Mouse (Mus musculus) 416B (cell line): ENCODE measurements at regions not wholly inside any gene's neighbourhood (a gene's known extent, or its start where the extent isn't known, plus 50 kb on each side); places are given as distances from the start of the nearest gene placed in this dataset.
A peak's percentile ranks its signal among the peaks of the same experiment; 100 is the strongest.

Experiments used
- DNase-seq: peaks from one replicate; pipeline ENCODE4 v3.0.0; 2011; ENCODE audit warnings: low read depth

DNA sequence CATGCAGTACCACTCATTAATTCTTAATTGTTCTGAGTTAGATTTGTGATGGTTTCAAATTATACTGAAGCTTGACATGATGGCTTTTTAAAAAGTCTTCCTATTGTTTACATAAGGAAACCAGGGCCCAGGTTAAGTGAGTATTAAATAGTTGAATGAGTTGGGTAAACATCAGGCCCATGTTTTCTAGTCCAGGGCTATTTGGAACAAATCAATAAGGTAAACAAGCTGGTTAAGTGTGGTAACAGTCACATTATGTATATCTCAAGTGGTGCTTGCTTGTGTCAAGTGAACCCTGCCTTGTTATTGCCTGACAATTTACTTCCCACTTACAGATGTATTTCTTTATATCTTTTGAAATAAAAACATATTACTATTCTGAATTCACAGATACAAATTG, 144.7 kb upstream of the Ubash3b start:
- DNase-seq, result no peak

DNA sequence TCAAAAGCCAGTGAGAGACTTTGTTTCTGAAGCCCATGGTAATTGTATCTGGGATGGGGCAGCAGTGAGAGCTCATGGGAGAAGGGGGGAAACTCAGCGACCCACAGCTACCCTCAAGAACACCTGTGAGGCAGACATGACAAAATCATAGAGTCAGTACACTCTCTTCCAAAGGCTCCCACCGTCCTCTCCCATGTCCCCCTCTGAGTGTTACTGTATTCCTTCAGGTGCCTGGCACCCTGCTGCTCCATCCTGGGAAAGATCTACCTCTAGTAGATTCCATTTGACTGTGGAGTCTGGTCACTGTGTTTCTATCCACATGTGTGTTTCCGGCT, 142.0 kb upstream of the Ubash3b start:
- no peak for DNase-seq

DNA sequence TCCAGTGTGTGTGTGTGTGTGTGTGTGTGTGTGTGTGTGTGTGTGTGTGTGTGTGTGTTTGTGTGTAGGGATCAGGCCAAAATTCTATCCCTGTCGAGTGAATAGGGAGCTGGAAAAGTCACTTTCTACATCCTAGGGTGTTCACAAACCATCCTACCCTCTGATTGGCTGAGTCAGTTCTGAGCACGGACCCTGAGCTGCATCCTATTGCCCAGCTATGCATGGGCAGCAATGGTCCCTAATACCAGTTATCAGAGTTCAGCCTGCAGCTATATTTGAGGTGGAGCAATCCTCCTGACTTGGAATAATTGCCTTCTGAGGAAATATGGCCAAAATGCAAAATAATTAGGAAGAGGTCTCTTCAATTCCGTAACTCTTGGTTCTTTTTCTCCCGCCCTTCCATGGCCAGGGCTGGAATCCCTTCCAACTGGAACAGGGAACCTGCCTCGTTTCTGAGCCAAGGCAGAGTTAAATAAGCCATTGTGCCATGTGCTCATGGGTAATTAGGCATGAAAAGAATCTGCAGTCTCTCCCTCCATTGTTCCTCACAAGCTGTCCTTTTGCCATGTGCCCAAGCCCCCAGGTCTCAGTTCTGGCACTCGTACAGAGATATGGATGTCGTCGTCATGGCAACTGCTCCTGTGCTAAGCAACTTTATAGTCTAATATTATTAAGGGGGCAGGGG, 141.5 kb upstream of the Ubash3b start:
- DNase-seq, result no peak

DNA sequence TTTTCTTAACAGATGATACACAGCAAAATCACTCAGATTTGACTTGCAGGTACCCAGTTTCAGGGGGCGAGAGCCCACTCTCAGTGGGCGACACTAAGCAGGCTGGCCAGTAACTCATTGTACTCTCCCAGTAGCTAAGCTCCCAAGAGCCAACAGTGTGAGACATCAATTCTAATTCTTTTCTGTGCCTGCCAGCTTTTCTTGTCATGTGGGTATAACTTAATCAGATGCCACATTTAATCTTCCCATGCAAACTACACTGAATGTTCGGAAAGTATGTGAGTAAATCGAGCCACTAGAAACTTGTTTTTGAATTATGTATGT, 124.6 kb upstream of the Ubash3b start:
- DNase-seq, result no peak

DNA sequence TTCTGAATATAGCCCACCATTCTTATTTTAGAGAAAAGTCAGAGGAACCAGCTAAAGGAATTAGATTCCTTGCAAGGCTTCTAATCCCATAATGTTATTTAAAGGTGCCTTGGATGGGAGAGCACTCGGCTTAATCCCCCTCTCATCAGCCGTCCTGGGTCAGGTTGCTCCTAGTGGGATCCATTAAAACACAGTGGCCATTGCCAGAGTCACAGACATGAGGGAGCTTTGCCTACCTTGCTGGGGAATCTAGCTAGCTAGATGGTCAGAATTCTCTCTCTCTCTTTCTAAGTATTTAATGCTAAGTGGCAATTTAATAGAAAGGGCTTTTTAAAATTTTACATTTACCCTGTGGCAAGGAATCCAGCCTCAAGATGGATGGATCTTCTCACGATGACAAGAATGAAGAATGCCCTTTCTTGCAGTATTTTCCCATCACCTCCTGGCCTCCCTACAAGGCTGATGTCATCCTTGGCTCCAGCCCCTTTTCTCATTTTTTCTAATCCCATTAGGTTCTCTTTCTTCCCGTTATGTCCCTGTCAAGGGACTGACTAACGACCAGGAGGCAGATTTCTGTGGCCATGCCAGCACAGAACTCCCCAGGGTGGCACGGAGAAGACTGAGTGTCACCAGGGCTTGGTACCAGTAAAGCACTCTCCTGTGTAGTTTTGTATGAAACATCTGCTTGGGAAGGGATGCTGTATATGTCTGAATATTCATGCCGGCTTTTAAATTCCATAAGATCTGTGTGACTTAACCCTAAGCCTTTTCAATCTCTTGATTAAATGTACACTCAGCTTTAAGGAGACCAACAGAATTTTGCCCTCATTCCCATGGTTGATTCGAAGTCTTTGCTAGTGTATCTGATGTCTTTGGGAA, 124.0 kb upstream of the Ubash3b start:
- DNase-seq, result no peak

DNA sequence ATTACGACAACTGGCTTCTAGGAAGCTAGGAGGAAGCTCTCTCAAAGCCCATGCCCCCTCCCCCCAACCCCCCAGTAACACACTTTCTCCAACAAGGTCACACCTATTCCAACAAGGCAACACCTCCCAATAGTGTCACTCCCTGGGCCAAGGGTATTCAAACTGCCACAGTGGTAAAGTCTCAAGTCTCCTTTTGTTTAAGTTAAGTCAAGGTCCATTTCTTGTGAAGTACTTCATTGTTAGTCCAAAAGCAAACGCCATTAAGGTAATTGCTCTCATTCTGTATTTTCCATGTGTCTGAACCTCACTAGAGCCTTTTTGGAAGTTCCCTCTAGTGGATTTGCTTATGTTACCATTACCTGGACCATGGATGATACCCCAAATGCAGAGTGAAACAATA, 116.2 kb upstream of the Ubash3b start:
- DNase-seq, result no peak

DNA sequence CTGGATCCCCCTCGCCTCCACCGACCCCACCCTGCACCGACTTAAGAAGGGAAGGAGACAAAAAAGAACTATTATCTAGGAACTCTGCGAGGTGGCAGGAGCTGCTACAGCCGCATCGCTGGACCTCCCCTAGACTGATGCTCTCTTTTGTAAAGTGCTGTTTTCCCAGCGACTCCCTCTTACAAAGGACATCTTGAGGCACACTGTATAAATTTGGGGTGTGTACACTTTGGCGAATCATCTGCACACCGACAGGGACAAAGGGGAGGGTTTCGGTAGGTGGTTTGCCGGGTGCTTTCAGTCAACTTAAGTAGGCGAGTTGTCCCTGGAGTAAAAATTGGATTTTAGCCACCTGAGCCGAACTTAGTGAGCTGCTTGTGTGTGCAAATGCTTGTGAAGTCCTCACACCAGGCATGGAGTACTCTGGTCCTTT, 112.4 kb upstream of the Ubash3b start:
- no peak for DNase-seq

DNA sequence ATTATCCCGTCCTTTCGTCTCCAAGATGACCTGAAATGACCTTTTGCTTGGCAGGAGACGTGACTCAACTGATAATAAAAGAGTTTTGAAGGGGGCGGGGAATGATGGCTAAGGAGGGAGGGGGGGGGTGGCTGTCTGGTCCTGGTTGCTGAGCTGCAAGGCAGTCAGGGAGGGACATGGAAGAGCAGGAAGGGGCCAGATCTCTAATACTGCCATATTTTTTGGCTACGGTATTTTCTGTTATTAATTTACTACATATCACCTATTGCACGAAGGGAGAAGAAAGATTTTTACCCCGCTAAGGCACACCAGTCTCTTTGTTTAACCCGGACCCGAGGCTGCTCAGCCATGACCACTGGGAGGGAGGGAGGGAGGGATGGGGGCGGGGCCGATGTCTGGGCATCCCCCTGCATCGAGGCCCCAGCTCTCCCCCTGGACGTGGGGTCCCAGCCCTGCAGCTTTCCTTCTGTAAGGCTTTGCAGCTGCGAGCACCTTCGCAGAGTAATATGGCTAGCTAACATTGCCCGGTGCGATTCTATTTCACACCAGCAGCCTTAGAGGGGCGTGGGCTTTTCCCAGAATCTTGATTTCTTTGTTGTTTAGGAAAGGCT, 111.8 kb upstream of the Ubash3b start:
- DNase-seq, result no peak

DNA sequence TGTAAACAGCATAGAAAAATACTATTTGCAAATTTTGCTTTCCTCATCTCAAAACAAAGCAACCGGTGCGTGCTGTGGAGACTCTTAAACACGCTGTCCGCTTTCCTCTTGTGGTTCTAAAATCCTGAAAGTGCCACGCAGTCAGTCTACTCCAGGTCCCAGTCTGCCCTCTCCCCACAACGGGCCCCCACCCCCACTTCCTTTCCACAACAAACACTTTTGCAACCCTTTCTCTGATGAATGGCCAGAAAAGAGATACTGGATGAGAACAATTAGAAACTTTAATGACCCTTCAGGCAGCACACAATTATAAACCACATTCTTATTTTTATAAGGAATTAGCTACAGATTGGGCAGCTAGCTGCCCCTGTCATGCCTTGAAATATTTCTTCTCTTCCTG, 111.1 kb upstream of the Ubash3b start:
- DNase-seq, result no peak

DNA sequence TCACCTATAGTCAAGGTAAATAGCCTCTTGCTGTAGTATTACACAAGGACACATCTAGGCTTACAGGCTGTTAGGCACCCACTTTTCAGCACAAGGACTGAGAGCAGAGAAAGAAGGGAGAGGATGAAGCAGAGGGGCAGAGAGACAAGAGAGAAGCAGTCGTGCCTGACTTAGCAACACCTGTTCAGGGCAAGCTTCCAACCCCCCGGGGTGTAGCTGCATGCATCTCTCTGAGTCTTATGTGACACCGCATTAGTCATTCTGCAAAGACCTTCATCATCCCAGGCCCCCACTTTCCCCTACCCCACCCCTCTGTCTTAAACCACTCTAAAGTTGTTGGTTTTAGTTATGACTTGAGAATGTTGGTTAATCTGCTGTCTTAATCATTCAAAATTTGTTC, 106.6 kb upstream of the Ubash3b start:
- DNase-seq, result no peak

DNA sequence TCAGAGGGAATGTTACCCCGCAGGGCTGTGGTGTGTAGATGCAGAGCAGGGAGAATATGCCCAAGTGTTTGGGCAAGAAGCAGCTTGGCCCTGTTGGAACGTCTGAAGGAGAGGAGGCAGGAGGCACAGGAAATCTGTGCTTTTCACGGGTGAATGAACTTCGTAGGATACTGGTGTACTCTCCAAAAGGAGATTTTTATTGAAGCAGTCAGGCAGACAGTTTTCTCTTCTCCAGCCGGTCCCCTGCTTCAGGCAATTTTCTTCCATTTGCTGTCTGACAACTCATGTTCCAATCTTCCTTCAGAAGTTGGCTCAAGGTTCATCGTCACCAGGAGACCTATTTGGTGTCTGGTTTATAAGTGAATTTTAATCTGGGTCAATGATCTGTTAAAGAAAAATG, 103.0 kb upstream of the Ubash3b start:
- DNase-seq, result no peak

DNA sequence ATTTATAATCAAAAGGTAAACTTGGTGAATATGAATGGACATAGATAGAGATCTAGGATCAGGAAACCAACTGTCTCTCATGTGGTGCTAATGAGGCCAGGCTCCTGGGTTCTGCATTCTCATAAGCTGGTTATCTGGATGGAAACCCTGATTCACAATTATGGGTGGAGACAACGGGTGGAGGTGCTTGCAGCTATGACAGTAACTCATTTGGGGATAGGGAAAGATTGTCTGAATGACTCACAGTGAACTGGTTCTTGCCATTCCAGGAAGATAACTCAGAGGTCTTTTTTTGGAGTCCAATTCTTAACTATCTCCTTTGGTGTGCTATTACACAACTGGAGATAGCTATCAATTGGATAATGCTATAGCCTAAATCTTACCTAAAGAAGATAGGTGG, 95.7 kb upstream of the Ubash3b start:
- peak; percentile 7 for DNase-seq

DNA sequence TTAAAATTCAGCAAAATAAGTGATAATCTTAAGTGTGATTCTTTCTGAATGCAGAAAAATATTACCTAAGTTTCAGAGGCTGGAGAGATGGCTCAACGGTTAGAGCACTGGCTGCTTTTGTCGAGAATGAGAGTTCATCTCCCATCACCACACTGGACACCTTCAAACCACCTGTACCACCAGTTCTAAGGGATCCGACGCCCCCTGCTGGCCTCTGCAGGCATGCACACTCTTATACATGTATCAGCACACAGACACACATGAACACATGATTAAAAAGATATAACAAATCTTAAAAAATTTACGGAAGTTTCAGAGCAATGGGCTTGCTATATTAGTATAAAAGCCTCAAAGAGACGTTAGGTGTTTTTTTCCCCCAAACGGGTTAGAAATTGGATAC, 80.9 kb upstream of the Ubash3b start:
- DNase-seq, result no peak

DNA sequence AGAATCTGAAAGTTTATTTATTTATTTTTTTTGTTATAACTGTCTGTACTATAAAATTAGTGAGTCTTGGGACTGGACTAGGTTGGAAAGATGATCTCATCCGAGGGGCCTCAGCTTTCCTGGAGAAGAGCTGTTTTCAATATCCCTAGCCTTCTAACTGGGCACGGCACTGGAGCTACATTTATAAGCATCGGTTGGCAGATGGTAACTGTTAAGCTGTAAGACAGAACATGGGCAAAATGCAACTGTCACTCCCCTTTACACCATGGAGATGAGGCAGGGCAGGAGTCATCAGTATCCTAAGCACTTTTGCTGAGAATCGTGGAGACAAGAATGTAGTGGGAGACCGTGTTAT, 77.6 kb upstream of the Ubash3b start:
- no peak for DNase-seq

DNA sequence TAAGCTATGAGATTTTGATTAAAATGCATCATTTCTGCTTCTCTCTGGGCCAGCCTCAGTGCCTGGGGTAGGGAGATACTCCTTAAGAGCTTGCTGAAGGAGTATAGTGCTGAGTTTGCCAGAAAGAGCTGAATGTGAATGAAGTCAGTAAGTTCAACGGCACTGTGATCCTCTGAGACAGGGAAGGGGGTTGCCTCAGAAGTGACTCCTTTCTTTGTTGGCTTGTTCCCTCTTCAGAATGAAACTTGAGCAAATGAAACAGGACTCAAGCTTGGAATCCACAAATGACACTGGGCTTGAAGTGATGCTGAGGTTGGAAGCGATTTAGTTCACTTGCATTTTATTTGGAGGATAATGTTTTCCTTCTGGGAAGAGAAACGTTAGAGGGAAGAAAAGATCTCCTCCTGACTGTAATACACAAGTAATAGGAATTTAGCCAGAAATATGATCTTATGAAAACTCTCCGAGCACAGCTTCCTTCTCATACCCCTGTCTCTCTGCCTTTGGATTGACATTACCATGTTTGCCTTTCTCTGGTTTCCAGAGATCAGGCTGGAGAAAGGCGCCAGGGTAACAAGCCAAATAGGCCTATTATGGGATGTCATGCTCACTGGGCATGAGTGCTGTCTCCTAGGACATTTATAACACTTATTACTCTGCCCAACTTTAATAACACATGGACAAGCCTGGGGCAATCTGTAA, 77.0 kb upstream of the Ubash3b start:
- DNase-seq, result no peak

DNA sequence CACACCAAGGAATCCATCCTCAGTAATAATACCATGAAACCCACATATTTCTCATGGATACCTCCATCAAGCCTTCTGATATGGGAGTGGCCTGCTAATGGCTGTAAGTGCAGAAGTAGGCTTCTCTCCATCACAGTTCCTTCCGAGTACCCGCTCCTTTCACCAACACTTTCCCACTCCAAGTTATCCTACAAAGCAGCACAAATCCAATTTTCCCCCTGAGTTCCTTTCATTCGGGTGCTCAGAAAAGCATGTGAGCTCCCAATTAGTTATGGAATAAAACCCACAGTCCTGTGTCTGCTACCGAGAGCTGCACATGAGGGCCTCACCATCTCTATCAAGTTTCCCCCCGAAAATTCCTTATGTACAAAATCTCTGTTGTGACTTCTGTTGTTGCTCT, 75.8 kb upstream of the Ubash3b start:
- DNase-seq, result no peak

DNA sequence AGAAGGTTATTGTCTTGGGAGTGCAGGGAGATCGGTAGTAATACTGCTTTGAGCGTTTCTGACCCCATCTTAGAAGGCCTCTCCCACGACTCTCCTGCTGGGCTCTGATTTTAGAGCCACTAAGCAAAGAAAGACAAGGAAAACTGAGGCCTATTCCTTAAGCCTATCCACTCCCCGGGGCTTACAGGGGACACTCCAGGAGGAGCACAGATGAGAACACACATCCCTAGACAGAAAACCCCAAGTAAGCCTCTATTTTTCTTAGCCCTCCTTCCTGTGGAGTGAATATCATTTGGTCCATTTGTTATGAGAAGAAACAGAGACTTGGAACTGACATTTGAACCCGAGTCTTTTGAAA, 67.7 kb upstream of the Ubash3b start:
- DNase-seq, result no peak

DNA sequence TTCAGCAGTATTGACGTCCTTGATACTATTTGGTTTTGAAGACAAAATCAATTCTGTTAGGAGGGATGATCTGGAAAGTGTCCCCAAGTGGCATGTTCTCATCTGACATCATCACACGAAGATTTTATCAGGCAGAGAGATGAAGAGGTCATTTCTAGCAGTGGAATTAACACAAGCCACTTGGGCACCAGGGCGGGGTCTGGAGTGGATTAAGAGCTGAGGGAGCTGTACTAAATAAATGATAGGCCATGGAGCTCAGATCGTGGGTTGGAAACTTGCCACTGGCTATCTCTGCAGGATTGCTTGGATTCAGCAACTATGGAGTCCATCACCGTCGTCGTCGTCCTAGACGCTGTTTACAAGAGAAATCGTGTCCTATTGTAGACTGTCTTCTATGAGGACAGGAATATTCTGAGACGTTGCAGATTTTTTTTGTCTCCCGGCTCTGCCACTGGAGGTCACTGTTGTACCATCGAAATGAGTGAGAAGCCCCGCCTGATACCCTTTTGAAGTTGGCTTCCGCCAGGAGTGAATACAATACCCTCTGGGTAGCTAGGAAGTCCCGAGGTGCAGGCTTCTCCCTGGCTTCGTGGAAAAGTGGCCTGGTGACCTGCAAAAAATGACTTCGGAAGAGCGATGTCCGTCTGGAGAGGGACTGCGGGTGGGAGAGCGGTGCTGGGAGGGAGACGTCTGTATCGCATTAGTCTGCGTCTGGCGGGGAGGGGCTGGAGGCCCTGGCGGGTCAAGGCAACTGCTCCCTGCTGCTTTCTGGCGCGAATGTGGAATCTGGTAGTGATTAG, 67.1 kb upstream of the Ubash3b start:
- DNase-seq, result peak; percentile 75

DNA sequence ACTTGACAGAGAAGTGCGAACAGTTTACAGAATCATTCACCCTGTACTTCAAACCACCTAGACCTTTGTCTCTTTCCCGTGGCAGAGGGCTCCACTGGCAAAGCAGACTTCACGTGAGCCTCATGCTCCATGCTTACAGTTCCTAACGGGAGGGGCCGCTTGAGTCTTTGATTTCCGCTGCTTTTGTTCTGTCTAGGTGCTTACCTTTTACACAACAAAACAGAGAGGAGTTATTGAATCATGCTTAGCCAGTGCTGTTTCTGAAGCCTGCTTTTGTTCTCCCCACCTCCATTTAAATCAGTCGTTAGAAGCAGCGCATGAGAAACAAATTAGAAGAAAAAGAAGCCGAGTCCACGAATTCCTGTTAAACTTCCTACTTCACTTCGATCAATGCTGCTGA, 61.9 kb upstream of the Ubash3b start:
- no peak for DNase-seq

DNA sequence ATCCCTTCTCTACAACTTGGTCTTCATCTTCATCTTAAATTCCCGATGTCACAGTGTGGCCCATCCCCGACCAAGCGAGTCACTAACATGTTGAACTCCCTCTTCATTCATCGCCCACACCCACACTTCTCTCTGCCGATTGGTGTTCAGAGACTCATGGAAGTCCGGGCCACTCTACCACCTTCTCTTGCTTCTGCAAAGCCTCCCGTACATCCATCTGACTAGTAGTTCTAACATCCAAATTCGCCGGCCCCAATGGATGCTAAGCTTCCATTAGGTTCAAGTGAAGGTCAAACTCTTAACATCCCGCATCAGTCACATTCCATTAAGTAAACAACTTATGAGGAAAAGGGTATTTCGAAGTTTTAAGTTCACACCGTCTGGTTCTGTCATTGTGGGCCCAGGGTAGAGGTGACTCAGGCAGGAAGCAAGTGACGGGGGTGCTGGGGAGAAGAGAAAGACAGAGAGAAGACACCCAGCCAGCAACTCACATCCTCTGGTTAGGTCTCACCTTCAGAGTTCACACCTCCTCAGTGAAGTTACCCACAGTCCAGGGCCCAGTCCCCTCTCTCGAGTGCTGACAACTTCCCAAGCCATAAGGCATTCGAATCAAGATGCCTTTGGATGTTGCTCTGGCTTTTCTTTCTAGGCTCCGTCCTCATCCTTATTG, 61.0 kb upstream of the Ubash3b start:
- no peak for DNase-seq

DNA sequence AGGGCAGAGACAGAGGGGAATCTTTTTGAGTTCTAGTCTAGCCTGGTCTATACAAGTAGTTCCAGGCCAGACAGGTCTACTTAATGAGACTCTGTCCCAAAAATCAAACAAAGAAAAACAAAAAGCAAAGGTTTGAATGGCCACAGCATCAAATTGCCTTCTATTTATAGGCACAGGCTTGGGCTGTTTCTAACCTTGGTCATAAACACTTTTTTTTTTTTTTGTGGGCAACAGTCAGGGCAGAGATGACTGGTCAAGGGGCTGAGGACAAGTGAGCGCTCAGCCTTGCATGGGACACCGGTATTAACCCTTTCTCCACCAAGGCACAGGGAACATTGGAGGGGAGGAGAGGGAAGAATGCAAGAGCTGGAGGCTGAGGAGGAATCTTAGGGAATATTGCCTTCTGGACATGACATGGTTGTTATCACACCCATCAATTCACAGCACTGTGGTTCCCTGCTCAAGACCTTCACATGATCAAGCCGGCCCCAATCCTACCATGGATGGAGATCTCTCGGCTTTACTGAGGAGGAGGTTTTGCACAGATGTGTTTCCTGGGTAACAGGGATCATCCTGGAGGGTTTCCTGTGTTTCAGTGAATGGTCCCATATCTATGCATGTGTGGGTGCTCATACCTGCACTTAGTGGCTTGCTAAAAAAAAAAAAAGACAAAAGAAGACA, 59.8 kb upstream of the Ubash3b start:
- no peak for DNase-seq
